Mouse (Mus musculus): ENCODE measurements around the gene Map3k9. TPM values are rescaled to one million over a fixed set of nuclear protein-coding genes. Genes with fewer than 3 reads are reported as not detected.

Map3k9 gene
- polyA plus RNA-seq, 2 experiments: 0.02 to 0.04 TPM

DNA sequence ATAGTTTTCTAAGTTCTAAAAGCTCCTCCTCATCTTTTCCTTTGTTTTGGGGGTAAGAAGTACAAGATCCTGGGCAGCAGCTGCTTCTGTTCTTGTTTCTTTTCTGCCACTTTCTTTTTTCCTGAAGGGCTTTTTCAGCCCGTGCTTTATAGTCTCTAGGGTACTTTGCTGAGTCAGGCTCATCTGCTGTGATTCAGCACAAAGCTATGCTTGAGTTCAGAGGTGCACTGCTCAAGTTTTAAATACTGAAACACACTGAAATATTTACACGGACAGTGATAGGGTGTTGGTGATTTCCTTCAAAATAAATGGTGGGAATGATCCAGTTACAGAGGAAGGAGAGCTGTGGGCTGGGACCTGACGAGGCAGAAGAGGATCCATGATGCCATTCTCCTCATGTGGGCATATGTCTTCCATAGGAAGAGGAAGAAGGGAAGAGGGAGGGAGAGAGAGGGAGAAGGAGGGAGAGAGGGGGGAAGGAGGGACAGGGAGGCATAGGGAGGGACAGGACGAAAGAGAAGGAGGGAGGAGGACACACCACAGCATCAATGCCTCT is 32.9 kb downstream of the Map3k9 start:
- H3K9ac ChIP-seq (replicated peaks): no peak overlapping the region
- no peak overlapping the region for H3K4me3 ChIP-seq (ENCODE audit: insufficient read depth in 1 of 2, low read depth in 2 of 2, low read length in 2 of 2)
- no peaks in the 10 kb centered on the region for H3K9me3 ChIP-seq (ENCODE audit: control insufficient read depth, low read length)
- ATAC-seq (ENCODE audit: insufficient read depth) (no peak), DNase-seq (ENCODE audit: low read depth in 3 of 3, low spot score in 3 of 3) (no peak)
- TF ChIP-seq EP300 (IDR thresholded peaks at IDR 0.05; ENCODE audit: low read depth): no peak
- no peak for TF ChIP-seq CTCF (IDR thresholded peaks at IDR 0.05; ENCODE audit: low read depth)
- 0 out of 4 replicates have a peak, but pooled peaks cover 0 to 3% of the 10 kb centered on the region in 2 experiments for H3K4me1 ChIP-seq (replicated peaks; ENCODE audit: control insufficient read depth in 2 of 2, insufficient read depth in 2 of 2, low read length in 1 of 2)
- no peak overlapping the region for H3K4me2 ChIP-seq (ENCODE audit: low read depth)
- H3K36me3 ChIP-seq (replicated peaks; ENCODE audit: control insufficient read depth, insufficient read depth, low read depth): no peaks in the 10 kb centered on the region
- H3K27ac ChIP-seq: no peak overlapping the region
- 26% methylated on average over 4 of the region's 4 CpGs for WGBS (ENCODE audit: insufficient replicate concordance)
- no peaks in the 10 kb centered on the region for H3K27me3 ChIP-seq (ENCODE audit: control insufficient read depth, insufficient read depth, low read length)

DNA sequence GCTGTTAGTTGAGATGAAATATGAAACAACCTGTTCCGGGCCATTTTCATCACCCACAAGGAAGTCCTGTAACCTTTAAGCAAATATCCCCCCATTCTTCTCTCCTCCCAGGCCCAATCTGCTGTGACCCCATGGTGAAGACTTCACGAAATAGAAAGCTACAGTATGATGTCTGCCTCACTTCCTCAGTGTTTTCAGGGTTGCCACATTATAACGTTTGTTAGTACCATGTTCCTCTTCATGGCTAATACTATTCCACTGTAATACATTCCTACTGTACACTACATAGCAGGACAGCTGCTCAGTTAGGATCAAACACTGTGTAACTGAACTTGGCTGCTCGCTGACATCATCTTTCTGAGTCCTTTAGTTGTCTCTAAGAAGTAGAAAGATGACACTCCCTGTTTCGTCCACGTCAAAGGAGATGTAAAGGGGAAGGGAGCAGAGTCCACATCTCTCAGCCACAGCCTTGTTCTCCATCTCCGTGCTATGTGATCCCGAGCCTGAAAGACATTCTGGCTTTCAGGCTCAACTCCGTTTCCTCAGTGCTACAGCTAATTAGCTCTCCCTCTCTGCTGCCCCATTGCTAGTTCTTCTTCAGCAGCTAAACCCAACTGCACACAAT is 34.5 kb downstream of the Map3k9 start:
- no peak overlapping the region for H3K4me2 ChIP-seq (ENCODE audit: low read depth)
- H3K9ac ChIP-seq (replicated peaks): no peak overlapping the region
- 0 out of 4 replicates have a peak, but pooled peaks cover 0 to 3% of the 10 kb centered on the region in 2 experiments for H3K4me1 ChIP-seq (replicated peaks; ENCODE audit: control insufficient read depth in 2 of 2, insufficient read depth in 2 of 2, low read length in 1 of 2)
- H3K4me3 ChIP-seq (ENCODE audit: insufficient read depth in 1 of 2, low read depth in 2 of 2, low read length in 2 of 2): no peak overlapping the region
- DNase-seq (ENCODE audit: low read depth in 3 of 3, low spot score in 3 of 3) (no peak), ATAC-seq (ENCODE audit: insufficient read depth) (no peak)
- TF ChIP-seq CTCF (IDR thresholded peaks at IDR 0.05; ENCODE audit: low read depth) (no peak), EP300 (IDR thresholded peaks at IDR 0.05; ENCODE audit: low read depth) (no peak)
- H3K27me3 ChIP-seq (ENCODE audit: control insufficient read depth, insufficient read depth, low read length): no peaks in the 10 kb centered on the region
- no peaks in the 10 kb centered on the region for H3K36me3 ChIP-seq (replicated peaks; ENCODE audit: control insufficient read depth, insufficient read depth, low read depth)
- H3K9me3 ChIP-seq (ENCODE audit: control insufficient read depth, low read length): no peaks in the 10 kb centered on the region
- 49% methylated on average over 9 of the region's 9 CpGs for WGBS (ENCODE audit: insufficient replicate concordance)
- H3K27ac ChIP-seq: no peak overlapping the region

DNA sequence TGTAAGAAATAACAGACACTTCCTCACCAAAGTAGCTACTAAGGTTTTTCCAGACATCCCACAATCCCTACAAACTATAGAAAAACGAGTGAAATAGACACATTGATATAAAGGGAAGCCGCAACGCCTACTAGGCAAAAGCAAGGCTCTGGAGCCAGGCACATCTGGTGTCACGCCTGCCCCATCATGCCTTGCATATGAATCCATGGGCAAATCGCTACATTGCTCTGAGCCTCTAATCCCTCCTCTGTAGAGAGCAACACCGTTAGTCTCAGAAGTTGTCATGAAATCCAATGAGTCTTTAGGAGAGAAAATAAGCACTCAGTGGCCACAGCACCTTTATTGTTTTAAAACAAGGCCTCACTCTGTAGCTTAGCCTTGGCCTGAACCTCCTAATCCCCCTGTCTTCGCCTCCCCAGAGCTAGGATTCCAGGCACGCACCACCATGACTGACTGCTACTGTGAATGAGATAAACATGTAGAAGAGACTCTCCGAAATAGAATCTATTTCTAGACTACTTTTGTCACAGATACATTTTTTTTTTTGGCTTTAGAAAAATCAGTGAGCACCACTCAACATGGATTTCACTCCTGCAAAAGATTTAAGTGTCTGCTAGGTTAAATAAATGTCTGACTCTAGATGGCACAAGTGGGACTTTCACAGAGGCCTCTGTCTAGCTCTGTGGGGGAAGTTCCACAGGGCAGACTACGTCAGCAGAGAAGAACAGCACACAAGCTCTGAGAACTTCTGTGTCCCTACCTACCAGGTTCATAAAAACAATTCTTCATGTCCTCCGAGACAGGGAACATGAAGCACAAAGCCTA is 45.5 kb downstream of the Map3k9 start:
- no peak for ATAC-seq (ENCODE audit: insufficient read depth)

DNA sequence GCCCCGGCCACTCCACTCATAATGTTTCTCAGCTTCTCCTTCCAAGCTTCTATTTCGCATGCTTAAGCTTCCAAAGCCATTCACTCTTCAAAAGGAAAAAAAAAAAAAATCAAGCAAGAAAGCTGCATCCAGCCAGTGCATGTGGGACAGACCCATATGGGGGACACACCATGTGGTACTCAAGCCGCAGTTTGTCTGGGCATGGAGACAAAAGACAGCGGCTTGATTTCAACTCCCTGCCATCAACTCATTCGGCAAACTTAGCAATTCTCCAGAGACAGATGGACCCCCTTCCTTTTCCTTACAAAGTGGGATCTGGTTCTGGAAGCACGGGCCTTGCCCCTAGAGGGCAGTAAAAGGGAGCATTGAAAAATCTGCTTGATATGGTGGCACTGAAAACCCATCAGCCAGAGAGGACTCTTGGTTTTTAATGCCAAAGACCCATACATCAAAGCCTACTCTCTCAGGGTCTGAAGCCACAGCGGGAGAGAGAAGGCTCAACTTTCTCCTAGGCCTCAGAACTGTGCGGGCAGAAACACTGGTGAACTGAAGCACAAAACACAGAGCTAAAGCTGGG is 54.6 kb downstream of the Map3k9 start:
- TF ChIP-seq EP300 (IDR thresholded peaks at IDR 0.05; ENCODE audit: low read depth) (no peak), CTCF (IDR thresholded peaks at IDR 0.05; ENCODE audit: low read depth) (no peak)
- Histone ChIP-seq H3K36me3 (replicated peaks; ENCODE audit: control insufficient read depth, insufficient read depth, low read depth) (no peaks in the 10 kb centered on the region), H3K4me3 (ENCODE audit: insufficient read depth in 1 of 2, low read depth in 2 of 2, low read length in 2 of 2) (no peak overlapping the region), H3K9me3 (ENCODE audit: control insufficient read depth, low read length) (no peaks in the 10 kb centered on the region), H3K4me1 (replicated peaks; ENCODE audit: control insufficient read depth in 2 of 2, insufficient read depth in 2 of 2, low read length in 1 of 2) (no peaks in the 10 kb centered on the region), H3K27me3 (ENCODE audit: control insufficient read depth, insufficient read depth, low read length) (no peaks in the 10 kb centered on the region), H3K4me2 (ENCODE audit: low read depth) (no peak overlapping the region), H3K9ac (replicated peaks) (no peak overlapping the region), H3K27ac (no peak overlapping the region)
- no peak for ATAC-seq (ENCODE audit: insufficient read depth)
- DNase-seq (ENCODE audit: low read depth in 3 of 3, low spot score in 3 of 3): no peak
- 67% methylated on average over 8 of the region's 8 CpGs for WGBS (ENCODE audit: insufficient replicate concordance)

More for the DNA sequence above, 45.5 kb downstream of the Map3k9 start:
- Histone ChIP-seq H3K4me1 (replicated peaks; ENCODE audit: control insufficient read depth in 2 of 2, insufficient read depth in 2 of 2, low read length in 1 of 2) (no peaks in the 10 kb centered on the region), H3K4me2 (ENCODE audit: low read depth) (no peak overlapping the region), H3K27me3 (ENCODE audit: control insufficient read depth, insufficient read depth, low read length) (no peaks in the 10 kb centered on the region), H3K27ac (no peak overlapping the region), H3K4me3 (ENCODE audit: insufficient read depth in 1 of 2, low read depth in 2 of 2, low read length in 2 of 2) (no peak overlapping the region), H3K9ac (replicated peaks) (no peak overlapping the region), H3K36me3 (replicated peaks; ENCODE audit: control insufficient read depth, insufficient read depth, low read depth) (no peaks in the 10 kb centered on the region), H3K9me3 (ENCODE audit: control insufficient read depth, low read length) (no peaks in the 10 kb centered on the region)
- TF ChIP-seq EP300 (IDR thresholded peaks at IDR 0.05; ENCODE audit: low read depth) (no peak), CTCF (IDR thresholded peaks at IDR 0.05; ENCODE audit: low read depth) (no peak)
- DNase-seq (ENCODE audit: low read depth in 3 of 3, low spot score in 3 of 3): no peak
- 65% methylated on average over 11 of the region's 11 CpGs for WGBS (ENCODE audit: insufficient replicate concordance)

DNA sequence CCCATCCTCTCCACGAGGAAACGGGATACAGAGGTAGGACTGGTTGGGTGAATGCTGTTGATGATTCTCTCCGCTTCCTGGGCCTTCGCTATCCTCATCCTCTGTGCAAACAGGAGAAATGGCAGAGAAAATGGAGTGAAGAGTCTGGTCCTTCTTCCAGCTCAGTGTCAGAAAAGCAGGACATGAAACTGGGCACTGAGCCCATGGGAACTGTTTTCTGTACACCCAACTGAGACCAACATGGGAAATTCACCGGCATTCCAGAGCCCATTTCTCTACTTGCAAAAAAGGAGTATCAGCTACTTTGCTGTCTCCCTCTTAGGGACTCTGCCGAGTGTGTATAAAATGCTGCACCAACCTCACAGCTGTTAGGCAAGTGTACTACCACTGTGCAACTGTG is 56.2 kb downstream of the Map3k9 start:
- 74% methylated on average over 6 of the region's 6 CpGs for WGBS (ENCODE audit: insufficient replicate concordance)
- H3K27me3 ChIP-seq (ENCODE audit: control insufficient read depth, insufficient read depth, low read length): no peaks in the 10 kb centered on the region
- DNase-seq (ENCODE audit: low read depth in 3 of 3, low spot score in 3 of 3): no peak
- no peak overlapping the region for H3K4me2 ChIP-seq (ENCODE audit: low read depth)
- no peak for TF ChIP-seq CTCF (IDR thresholded peaks at IDR 0.05; ENCODE audit: low read depth)
- no peak for TF ChIP-seq EP300 (IDR thresholded peaks at IDR 0.05; ENCODE audit: low read depth)
- no peaks in the 10 kb centered on the region for H3K9me3 ChIP-seq (ENCODE audit: control insufficient read depth, low read length)
- H3K9ac ChIP-seq (replicated peaks): no peak overlapping the region
- H3K36me3 ChIP-seq (replicated peaks; ENCODE audit: control insufficient read depth, insufficient read depth, low read depth): no peaks in the 10 kb centered on the region
- no peaks in the 10 kb centered on the region for H3K4me1 ChIP-seq (replicated peaks; ENCODE audit: control insufficient read depth in 2 of 2, insufficient read depth in 2 of 2, low read length in 1 of 2)
- H3K27ac ChIP-seq: no peak overlapping the region
- no peak for ATAC-seq (ENCODE audit: insufficient read depth)
- H3K4me3 ChIP-seq (ENCODE audit: insufficient read depth in 1 of 2, low read depth in 2 of 2, low read length in 2 of 2): no peak overlapping the region
